Mouse (Mus musculus) frontal cortex, adult 2 months (tissue): ENCODE data around the gene Serpina5. TPM values are rescaled to one million over a fixed set of nuclear protein-coding genes. Genes with fewer than 3 reads are reported as not detected.
"Not testable (repeated sequence)": the region's sequence is repeated elsewhere in the genome, so short reads cannot be mapped to it uniquely, and the experiment has no call there.

Experiments used
- DNase-seq, 2 experiments: peaks; one replicate each; pipeline ENCODE4 v3.0.0; 2022; ENCODE audit warnings: low spot score in 1 of 2; ENCODE audit errors: extremely low spot score in 1 of 2
- polyA plus RNA-seq: library from polyadenylated mRNA; depleted of rRNA; stranded (reverse); fragments of >200 nt; gene quantifications from 2 replicates; pipeline ENCODE4 v1.2.3, GENCODE M21; 2012; rRNA removed

Gene Serpina5
- not detected in 2 replicates for polyA plus RNA-seq

GRCm38 (mm10) chr12:104100768-104101167 lies at the start of gene Serpina5:
Gene Serpina5, plus strand, starts transcription at chr12:104101113.
- no peak for DNase-seq

GRCm38 (mm10) chr12:104053995-104054394 lies 46.9 kb upstream of the Serpina5 start:
- DNase-seq, result no peak

GRCm38 (mm10) chr12:104055755-104056154 lies 45.2 kb upstream of the Serpina5 start:
- no peak for DNase-seq

- peak; percentile 65 to 85 for DNase-seq
Observed at GRCm38 (mm10) chr12:104057050-104057449, 43.9 kb upstream of the Serpina5 start.

- DNase-seq, result no peak
Observed at GRCm38 (mm10) chr12:104057531-104057930, 43.4 kb upstream of the Serpina5 start.

GRCm38 (mm10) chr12:104060126-104060525 lies 40.8 kb upstream of the Serpina5 start:
- DNase-seq, result peak in 1 of 2 experiments; percentile 46

GRCm38 (mm10) chr12:104061862-104062261 lies 39.1 kb upstream of the Serpina5 start:
- no peak for DNase-seq

GRCm38 (mm10) chr12:104064532-104064931 lies 36.4 kb upstream of the Serpina5 start:
- DNase-seq, result no peak

- DNase-seq, result no peak
Observed at GRCm38 (mm10) chr12:104064996-104065395, 35.9 kb upstream of the Serpina5 start.

- peak in 1 of 2 experiments; percentile 67 for DNase-seq
Observed at GRCm38 (mm10) chr12:104066241-104066640, 34.7 kb upstream of the Serpina5 start.

GRCm38 (mm10) chr12:104067549-104067948 lies 33.4 kb upstream of the Serpina5 start:
- peak; percentile 44 to 82 for DNase-seq

- DNase-seq, result peak; percentile 48 to 95
Observed at GRCm38 (mm10) chr12:104069620-104070019, 31.3 kb upstream of the Serpina5 start.

GRCm38 (mm10) chr12:104071708-104072107 lies 29.2 kb upstream of the Serpina5 start:
- DNase-seq, result no peak

- DNase-seq, result peak in 1 of 2 experiments; percentile 62
Observed at GRCm38 (mm10) chr12:104072286-104072685, 28.6 kb upstream of the Serpina5 start.

GRCm38 (mm10) chr12:104090119-104090518 lies 10.8 kb upstream of the Serpina5 start:
- no peak for DNase-seq

GRCm38 (mm10) chr12:104091303-104091702 lies 9.6 kb upstream of the Serpina5 start:
- DNase-seq, result no peak

GRCm38 (mm10) chr12:104105847-104106246 lies 4.9 kb downstream of the Serpina5 start:
- DNase-seq, result no peak

- no peak for DNase-seq
Observed at GRCm38 (mm10) chr12:104106919-104107318, 6.0 kb downstream of the Serpina5 start.

GRCm38 (mm10) chr12:104108507-104108906 lies 7.6 kb downstream of the Serpina5 start:
- DNase-seq, result no peak

- not testable (repeated sequence) for DNase-seq
Observed at GRCm38 (mm10) chr12:104112333-104112732, 11.4 kb downstream of the Serpina5 start, which contains the start of gene Serpina3a. Gene Serpina3a, plus strand, starts transcription at chr12:104112724.

- no peak for DNase-seq
Observed at GRCm38 (mm10) chr12:104114921-104115579, 14.1 kb downstream of the Serpina5 start.

- no peak for DNase-seq
Observed at GRCm38 (mm10) chr12:104123097-104123496, 22.2 kb downstream of the Serpina5 start.
